Mouse (Mus musculus) lung, adult 2 months (tissue): ENCODE data around the gene Dmxl2. TPM values are rescaled to one million over a fixed set of nuclear protein-coding genes. Genes with fewer than 3 reads are reported as not detected.

Experiments used
- DNase-seq: peaks from one replicate; pipeline ENCODE4 v3.0.0; 2022
- H3K4me1 ChIP-seq: fragments of 200-500 bp; 2 replicates; pipeline ENCODE4 v1.6.1; 2011; ENCODE audit warnings: low read length; ENCODE audit not compliant: control insufficient read depth, insufficient read depth
- H3K4me3 ChIP-seq: fragments of 200-500 bp; replicated peaks from 2 replicates; pipeline ENCODE3; 2011; ENCODE audit warnings: low read depth, mild to moderate bottlenecking, control low read depth, low read length; ENCODE audit errors: extremely low read depth
- CTCF ChIP-seq: fragments of 200-500 bp; IDR thresholded peaks from 2 replicates; pipeline ENCODE4 v1.5.1; 2011; ENCODE audit warnings: mild to moderate bottlenecking, low read length, control low read depth; ENCODE audit not compliant: insufficient read depth
- POLR2A ChIP-seq: fragments of 200-500 bp; IDR thresholded peaks from 2 replicates; pipeline ENCODE4 v1.6.1; 2011; ENCODE audit warnings: low read depth, mild to moderate bottlenecking, control low read depth, low read length, borderline replicate concordance; ENCODE audit errors: extremely low read depth
- WGBS: fragments of 180-500 bp; shearing (Covaris S2); methylation state at CpG from one replicate; pipeline ENCODE4 v1.1.7; 2018; 5-methylcytosine and 5-hydroxymethylcytosine counted together
- polyA plus RNA-seq: library from polyadenylated mRNA; depleted of rRNA; stranded (reverse); fragments of >200 nt; gene quantifications from 2 replicates; pipeline ENCODE4 v1.2.3, GENCODE M21; 2012; rRNA removed

Dmxl2 gene
- polyA plus RNA-seq = 3.8 and 6.6 TPM in 2 replicates

- H3K4me1 ChIP-seq = no peaks in the 10 kb centered on the region; the same call in 1 of the 2 replicates
- peak; percentile 79 for DNase-seq
- 2% methylated on average over 99 of the region's 99 CpGs for WGBS
- no peak for TF ChIP-seq CTCF
- TF ChIP-seq POLR2A = peak; percentile 73; the same call in 1 of the 2 replicates
- H3K4me3 ChIP-seq = peak within 1 kb of the TSS; percentile 93
Observed at GRCm38 (mm10) chr9:54501453-54502110, at the start of gene Dmxl2. Gene Dmxl2 (minus strand): TSS chr9:54501626.

- no peak for TF ChIP-seq POLR2A
- no peak for TF ChIP-seq CTCF
- no peak for DNase-seq
- Histone ChIP-seq H3K4me3 (no peak overlapping the region), H3K4me1 (no peaks in the 10 kb centered on the region)
- WGBS = 86% methylated on average over 6 of the region's 6 CpGs
Observed at GRCm38 (mm10) chr9:54549433-54549832, 48.0 kb upstream of the Dmxl2 start.

GRCm38 (mm10) chr9:54547536-54547935 lies 46.1 kb upstream of the Dmxl2 start:
- H3K4me3 ChIP-seq = no peak overlapping the region
- WGBS = 17% methylated on average over 5 of the region's 5 CpGs
- peak; percentile 59 for DNase-seq
- H3K4me1 ChIP-seq = no peaks in the 10 kb centered on the region
- TF ChIP-seq POLR2A = no peak
- peak; percentile 84 for TF ChIP-seq CTCF

GRCm38 (mm10) chr9:54544954-54545315 lies 43.5 kb upstream of the Dmxl2 start:
- TF ChIP-seq POLR2A (no peak), CTCF (no peak)
- no peak for DNase-seq
- H3K4me1 ChIP-seq = no peaks in the 10 kb centered on the region
- WGBS = 90% methylated on average over 4 of the region's 4 CpGs
- H3K4me3 ChIP-seq = no peak overlapping the region

GRCm38 (mm10) chr9:54544212-54544953 lies 43.0 kb upstream of the Dmxl2 start:
- 76% methylated on average over 9 of the region's 9 CpGs for WGBS
- H3K4me1 ChIP-seq = no peaks in the 10 kb centered on the region
- no peak overlapping the region for H3K4me3 ChIP-seq
- TF ChIP-seq POLR2A = no peak
- no peak for DNase-seq

- Histone ChIP-seq H3K4me3 (no peak overlapping the region), H3K4me1 (no peaks in the 10 kb centered on the region)
- no peak for TF ChIP-seq POLR2A
- no peak for TF ChIP-seq CTCF
- no peak for DNase-seq
- 62% methylated on average over 5 of the region's 5 CpGs for WGBS
Observed at GRCm38 (mm10) chr9:54540801-54541200, 39.4 kb upstream of the Dmxl2 start.

- 92% methylated on average over 14 of the region's 14 CpGs for WGBS
- H3K4me1 ChIP-seq = no peaks in the 10 kb centered on the region
- TF ChIP-seq CTCF (no peak), POLR2A (no peak)
- DNase-seq = no peak
- no peak within 1 kb of the TSS for H3K4me3 ChIP-seq
Observed at GRCm38 (mm10) chr9:54538684-54539083, 37.3 kb upstream of the Dmxl2 start, which contains the start of gene Sh2d7. Gene Sh2d7 (plus strand): TSS chr9:54538984.

- no peak for DNase-seq
- TF ChIP-seq CTCF (no peak), POLR2A (no peak)
- WGBS = 95% methylated on average over 3 of the region's 3 CpGs
- H3K4me1 ChIP-seq = no peaks in the 10 kb centered on the region
- no peak overlapping the region for H3K4me3 ChIP-seq
Observed at GRCm38 (mm10) chr9:54538244-54538643, 36.8 kb upstream of the Dmxl2 start.

GRCm38 (mm10) chr9:54537480-54537879 lies 36.1 kb upstream of the Dmxl2 start:
- no peak for TF ChIP-seq POLR2A
- no peak for TF ChIP-seq CTCF
- WGBS = 74% methylated on average over 3 of the region's 3 CpGs
- Histone ChIP-seq H3K4me1 (no peaks in the 10 kb centered on the region), H3K4me3 (no peak overlapping the region)
- no peak for DNase-seq

- 35% methylated on average over 4 of the region's 4 CpGs for WGBS
- no peak for DNase-seq
- TF ChIP-seq CTCF (no peak), POLR2A (no peak)
- Histone ChIP-seq H3K4me1 (no peaks in the 10 kb centered on the region), H3K4me3 (no peak overlapping the region)
Observed at GRCm38 (mm10) chr9:54537030-54537429, 35.6 kb upstream of the Dmxl2 start.

GRCm38 (mm10) chr9:54536236-54536635 lies 34.8 kb upstream of the Dmxl2 start:
- TF ChIP-seq CTCF (no peak), POLR2A (no peak)
- Histone ChIP-seq H3K4me1 (no peaks in the 10 kb centered on the region), H3K4me3 (no peak overlapping the region)
- WGBS = 75% methylated on average over 7 of the region's 7 CpGs
- DNase-seq = no peak
